Mouse (Mus musculus) adrenal gland, postnatal 25 days (tissue): ENCODE measurements at regions not wholly inside any gene's neighbourhood (a gene's known extent, or its start where the extent isn't known, plus 50 kb on each side); places are given as distances from the start of the nearest gene placed in this dataset.

ENCODE experiments used
- DNase-seq: peaks from one replicate; pipeline ENCODE4 v3.0.0; 2021; ENCODE audit warnings: mixed read lengths

- DNase-seq, result no peak
These were observed 131.8 kb upstream of the Gm26897 start for GRCm38 (mm10) chr5:111601711-111602521.

GRCm38 (mm10) chr5:111613687-111614086 is 120.0 kb upstream of the Gm26897 start:
- no peak for DNase-seq

GRCm38 (mm10) chr5:111619974-111620373 is 113.8 kb upstream of the Gm26897 start:
- DNase-seq, result no peak

- no peak for DNase-seq
These were observed 113.1 kb upstream of the Gm26897 start for GRCm38 (mm10) chr5:111620626-111621025.

- DNase-seq, result no peak
These were observed 111.2 kb upstream of the Gm26897 start for GRCm38 (mm10) chr5:111622481-111622880.

- no peak for DNase-seq
These were observed 107.4 kb upstream of the Gm26897 start for GRCm38 (mm10) chr5:111626273-111626798.

GRCm38 (mm10) chr5:111630313-111630844 is 103.3 kb upstream of the Gm26897 start:
- DNase-seq, result no peak

GRCm38 (mm10) chr5:111631572-111632161 is 102.1 kb upstream of the Gm26897 start:
- no peak for DNase-seq

GRCm38 (mm10) chr5:111635092-111635491 is 98.6 kb upstream of the Gm26897 start:
- no peak for DNase-seq

- no peak for DNase-seq
These were observed 96.8 kb upstream of the Gm26897 start for GRCm38 (mm10) chr5:111636969-111637368.

GRCm38 (mm10) chr5:111638306-111638705 is 95.4 kb upstream of the Gm26897 start:
- DNase-seq, result peak; percentile 18

GRCm38 (mm10) chr5:111639476-111640287 is 94.0 kb upstream of the Gm26897 start:
- DNase-seq, result no peak

- no peak for DNase-seq
These were observed 92.7 kb upstream of the Gm26897 start for GRCm38 (mm10) chr5:111640976-111641375.

GRCm38 (mm10) chr5:111641685-111642084 is 92.0 kb upstream of the Gm26897 start:
- no peak for DNase-seq

- no peak for DNase-seq
These were observed 89.6 kb upstream of the Gm26897 start for GRCm38 (mm10) chr5:111644142-111644541.

GRCm38 (mm10) chr5:111644788-111645187 is 88.9 kb upstream of the Gm26897 start:
- no peak for DNase-seq

- DNase-seq, result no peak
These were observed 86.0 kb upstream of the Gm26897 start for GRCm38 (mm10) chr5:111647686-111648200.

GRCm38 (mm10) chr5:111648481-111648880 is 85.2 kb upstream of the Gm26897 start:
- DNase-seq, result no peak

- peak; percentile 28 for DNase-seq
These were observed 84.7 kb upstream of the Gm26897 start for GRCm38 (mm10) chr5:111649012-111649411.

GRCm38 (mm10) chr5:111652472-111652871 is 81.3 kb upstream of the Gm26897 start:
- no peak for DNase-seq

- no peak for DNase-seq
These were observed 77.3 kb upstream of the Gm26897 start for GRCm38 (mm10) chr5:111656436-111656835.

GRCm38 (mm10) chr5:111657759-111658429 is 75.8 kb upstream of the Gm26897 start:
- DNase-seq, result peak; percentile 21
